Mouse (Mus musculus) heart, postnatal 0 days (tissue): ENCODE results near the gene Wsb1.

ENCODE experiments used
- CTCF ChIP-seq: IDR thresholded peaks from 2 replicates; pipeline ENCODE4 v1.5.1; 2016; ENCODE audit warnings: antibody characterized with exemption, control low read depth, low read depth
- EP300 ChIP-seq: IDR thresholded peaks from 2 replicates; pipeline ENCODE4 v1.6.1; 2016; ENCODE audit warnings: antibody characterized with exemption, low read depth

DNA sequence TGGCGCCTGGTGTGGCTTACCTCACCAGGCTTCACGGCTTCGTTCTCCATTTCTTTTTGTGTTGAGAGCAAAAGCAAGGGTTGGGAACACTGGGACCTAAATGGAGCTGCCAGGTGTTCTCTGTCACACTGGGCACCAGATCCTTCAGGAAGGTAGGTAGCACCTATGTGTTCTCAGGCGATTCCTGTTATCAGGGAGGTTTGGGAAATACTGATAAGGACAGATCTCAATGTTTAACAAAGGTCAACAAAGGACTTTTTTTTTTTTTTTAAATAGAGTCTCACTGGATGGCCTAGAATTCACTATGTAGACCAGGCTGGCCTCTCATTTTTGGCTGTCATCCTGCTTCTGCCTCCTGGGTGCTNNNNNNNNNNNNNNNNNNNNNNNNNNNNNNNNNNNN lies 19.3 kb upstream of the Wsb1 start:
- TF ChIP-seq CTCF (no peak), EP300 (no peak)
